Mouse (Mus musculus): ENCODE data around the gene Gm9040.
"Not testable (repeated sequence)": the region's sequence is repeated elsewhere in the genome, so short reads cannot be mapped to it uniquely, and the experiment has no call there.

- TF ChIP-seq CTCF (IDR thresholded peaks at IDR 0.05; ENCODE audit: low read depth, low read length); POLR2A (IDR thresholded peaks at IDR 0.05; ENCODE audit: borderline replicate concordance, low read depth, low read length): not testable (repeated sequence)
Observed at GRCm38 (mm10) chr10:118282565-118282964, 44.2 kb downstream of the Gm9040 start.
